Mouse (Mus musculus): ENCODE data around the gene Slc28a3.

Gene Slc28a3

GRCm38 (mm10) chr13:58610716-58611115, at the start of gene Slc28a3:
Slc28a3 (minus strand) TSS chr13:58610877.
- peak; percentile 51 for DNase-seq (ENCODE audit: low read depth, low spot score)

GRCm38 (mm10) chr13:58657987-58658386, 47.3 kb upstream of the Slc28a3 start:
- DNase-seq (ENCODE audit: low read depth, low spot score): no peak

- DNase-seq (ENCODE audit: low read depth, low spot score): no peak
These were observed 46.2 kb upstream of the Slc28a3 start for GRCm38 (mm10) chr13:58656885-58657284.

- peak; percentile 74 for DNase-seq (ENCODE audit: low read depth, low spot score)
These were observed 44.9 kb upstream of the Slc28a3 start for GRCm38 (mm10) chr13:58655552-58655951.

- peak; percentile 62 for DNase-seq (ENCODE audit: low read depth, low spot score)
These were observed 29.7 kb upstream of the Slc28a3 start for GRCm38 (mm10) chr13:58640330-58640729.

GRCm38 (mm10) chr13:58638950-58639349, 28.3 kb upstream of the Slc28a3 start:
- DNase-seq (ENCODE audit: low read depth, low spot score): peak; percentile 47

- DNase-seq (ENCODE audit: low read depth, low spot score): peak; percentile 86
These were observed 26.8 kb upstream of the Slc28a3 start for GRCm38 (mm10) chr13:58637360-58638002.

GRCm38 (mm10) chr13:58633887-58634286, 23.2 kb upstream of the Slc28a3 start:
- peak; percentile 79 for DNase-seq (ENCODE audit: low read depth, low spot score)

GRCm38 (mm10) chr13:58630756-58631155, 20.1 kb upstream of the Slc28a3 start:
- DNase-seq (ENCODE audit: low read depth, low spot score): peak; percentile 51

- DNase-seq (ENCODE audit: low read depth, low spot score): peak; percentile 53
These were observed 18.8 kb upstream of the Slc28a3 start for GRCm38 (mm10) chr13:58629365-58630050.

- DNase-seq (ENCODE audit: low read depth, low spot score): no peak
These were observed 12.0 kb upstream of the Slc28a3 start for GRCm38 (mm10) chr13:58622647-58623046.

GRCm38 (mm10) chr13:58619301-58619700, 8.6 kb upstream of the Slc28a3 start:
- no peak for DNase-seq (ENCODE audit: low read depth, low spot score)

- no peak for DNase-seq (ENCODE audit: low read depth, low spot score)
These were observed 618 bp downstream of the Slc28a3 start for GRCm38 (mm10) chr13:58610059-58610458.

- peak; percentile 56 for DNase-seq (ENCODE audit: low read depth, low spot score)
These were observed 9.3 kb downstream of the Slc28a3 start for GRCm38 (mm10) chr13:58601201-58601855.

- DNase-seq (ENCODE audit: low read depth, low spot score): peak; percentile 63
These were observed 12.1 kb downstream of the Slc28a3 start for GRCm38 (mm10) chr13:58598578-58598977.

- peak; percentile 87 for DNase-seq (ENCODE audit: low read depth, low spot score)
These were observed 17.5 kb downstream of the Slc28a3 start for GRCm38 (mm10) chr13:58593129-58593528.

GRCm38 (mm10) chr13:58591912-58592311, 18.8 kb downstream of the Slc28a3 start:
- no peak for DNase-seq (ENCODE audit: low read depth, low spot score)

GRCm38 (mm10) chr13:58590630-58591029, 20.0 kb downstream of the Slc28a3 start:
- DNase-seq (ENCODE audit: low read depth, low spot score): peak; percentile 74

GRCm38 (mm10) chr13:58589517-58589858, 21.2 kb downstream of the Slc28a3 start:
- DNase-seq (ENCODE audit: low read depth, low spot score): peak; percentile 87

GRCm38 (mm10) chr13:58588655-58589516, 21.8 kb downstream of the Slc28a3 start:
- no peak for DNase-seq (ENCODE audit: low read depth, low spot score)

GRCm38 (mm10) chr13:58587962-58588361, 22.7 kb downstream of the Slc28a3 start:
- peak; percentile 26 for DNase-seq (ENCODE audit: low read depth, low spot score)

- DNase-seq (ENCODE audit: low read depth, low spot score): no peak
These were observed 44.5 kb downstream of the Slc28a3 start for GRCm38 (mm10) chr13:58566181-58566580.

All from R1 (cell line).